Mouse (Mus musculus) small intestine, adult 2 months (tissue): ENCODE measurements around the gene Olfr975. TPM values are rescaled to one million over a fixed set of nuclear protein-coding genes. Genes with fewer than 3 reads are reported as not detected.

ENCODE experiments used
- H3K27ac ChIP-seq: fragments of 200-500 bp; 2 replicates; pipeline ENCODE4 v1.5.1; 2012; ENCODE audit warnings: low read depth, low read length, control low read depth, inconsistent platforms; ENCODE audit not compliant: insufficient read depth
- H3K27me3 ChIP-seq: fragments of 200-500 bp; 2 replicates; pipeline ENCODE4 v1.6.1; 2012; ENCODE audit warnings: mild to moderate bottlenecking, moderate library complexity, low read length, inconsistent platforms; ENCODE audit not compliant: control insufficient read depth, insufficient read depth
- H3K36me3 ChIP-seq: fragments of 200-500 bp; 2 replicates; pipeline ENCODE4 v1.6.1; 2012; ENCODE audit warnings: mild to moderate bottlenecking, low read length, control low read depth, inconsistent platforms; ENCODE audit not compliant: control insufficient read depth, insufficient read depth
- H3K4me1 ChIP-seq: fragments of 200-500 bp; 2 replicates; pipeline ENCODE4 v1.6.1; 2012; ENCODE audit warnings: low read length, inconsistent platforms, mixed read lengths; ENCODE audit not compliant: control insufficient read depth, insufficient read depth, insufficient read length
- H3K4me3 ChIP-seq: fragments of 200-500 bp; 2 replicates; pipeline ENCODE4 v1.5.1; 2012; ENCODE audit warnings: low read depth, mild to moderate bottlenecking, control low read depth, inconsistent platforms, low read length, moderate library complexity
- CTCF ChIP-seq: fragments of 200-500 bp; IDR thresholded peaks from 2 replicates; pipeline ENCODE4 v1.5.1; 2012; ENCODE audit warnings: low read depth, mild to moderate bottlenecking, control low read depth, inconsistent platforms, low read length, moderate library complexity, mixed read lengths; ENCODE audit not compliant: insufficient replicate concordance, insufficient read length; ENCODE audit errors: extremely low read depth
- POLR2A ChIP-seq: fragments of 200-500 bp; IDR thresholded peaks from 2 replicates; pipeline ENCODE4 v1.6.1; 2012; ENCODE audit warnings: low read depth, mild to moderate bottlenecking, control low read depth, inconsistent platforms, low read length, moderate library complexity
- WGBS: fragments of 180-500 bp; shearing (Covaris S2); methylation state at CpG from one replicate; pipeline ENCODE4 v1.1.7; 2018; 5-methylcytosine and 5-hydroxymethylcytosine counted together
- polyA plus RNA-seq: library from polyadenylated mRNA; depleted of rRNA; stranded (reverse); fragments of >200 nt; gene quantifications from 2 replicates; pipeline ENCODE4 v1.2.3, GENCODE M21; 2012; rRNA removed

Gene Olfr975
- polyA plus RNA-seq, 1 experiment: not detected

- Histone ChIP-seq H3K4me3 (no peak overlapping the region), H3K27ac (no peak overlapping the region), H3K36me3 (no peaks in the 10 kb centered on the region), H3K27me3 (no peaks in the 10 kb centered on the region), H3K4me1 (no peaks in the 10 kb centered on the region)
- TF ChIP-seq POLR2A (no peak), CTCF (no peak)
- 71% methylated on average over 3 of the region's 3 CpGs for WGBS
Observed at GRCm38 (mm10) chr9:39909939-39910338, 41.9 kb downstream of the Olfr975 start.

GRCm38 (mm10) chr9:39907036-39907435 is 44.8 kb downstream of the Olfr975 start, which contains the start of gene Olfr229:
Gene Olfr229, plus strand, starts transcription at chr9:39907336.
- Histone ChIP-seq H3K36me3 (no peaks in the 10 kb centered on the region), H3K27ac (no peak within 1 kb of the TSS), H3K27me3 (no peaks in the 10 kb centered on the region), H3K4me1 (no peaks in the 10 kb centered on the region), H3K4me3 (no peak within 1 kb of the TSS)
- 73% methylated on average over 2 of the region's 2 CpGs for WGBS
- TF ChIP-seq CTCF (no peak), POLR2A (no peak)

GRCm38 (mm10) chr9:39905106-39905505 is 46.7 kb downstream of the Olfr975 start:
- Histone ChIP-seq H3K4me1 (no peaks in the 10 kb centered on the region), H3K36me3 (no peaks in the 10 kb centered on the region), H3K27ac (no peak overlapping the region), H3K4me3 (no peak overlapping the region), H3K27me3 (no peaks in the 10 kb centered on the region)
- TF ChIP-seq CTCF: no peak
- no peak for TF ChIP-seq POLR2A
- 57% methylated on average over 6 of the region's 6 CpGs for WGBS

Other genes starting within 250 kb of the Olfr975 start
- gene Olfr149, start 244.9 kb downstream of the Olfr975 start, polyA plus RNA-seq: not detected in 2 replicates
- not detected in 2 replicates for gene Olfr965, start 240.7 kb downstream of the Olfr975 start, polyA plus RNA-seq
- not detected in 2 replicates for gene Olfr150, start 221.1 kb downstream of the Olfr975 start, polyA plus RNA-seq
- gene Olfr967, start 205.8 kb downstream of the Olfr975 start, polyA plus RNA-seq: not detected in 2 replicates
- gene Olfr968, start 168.8 kb downstream of the Olfr975 start, polyA plus RNA-seq: not detected in 2 replicates
- gene Olfr969, start 161.1 kb downstream of the Olfr975 start, polyA plus RNA-seq: not detected in 2 replicates
- not detected in 2 replicates for gene Olfr970, start 143.2 kb downstream of the Olfr975 start, polyA plus RNA-seq
- gene Olfr971, start 115.2 kb downstream of the Olfr975 start, polyA plus RNA-seq: not detected in 2 replicates
- gene Olfr972, start 85.6 kb downstream of the Olfr975 start, polyA plus RNA-seq: not detected in 2 replicates
- not detected in 2 replicates for gene Olfr229, start 44.7 kb downstream of the Olfr975 start, polyA plus RNA-seq
- gene Olfr974, start 14.5 kb downstream of the Olfr975 start, polyA plus RNA-seq: not detected in 2 replicates
- gene Olfr976, start 9.1 kb upstream of the Olfr975 start, polyA plus RNA-seq: not detected in 2 replicates
- not detected in 2 replicates for gene Olfr978, start 40.1 kb upstream of the Olfr975 start, polyA plus RNA-seq
- gene Olfr979, start 51.4 kb upstream of the Olfr975 start, polyA plus RNA-seq: not detected in 2 replicates
- not detected in 2 replicates for gene Olfr980, start 57.5 kb upstream of the Olfr975 start, polyA plus RNA-seq
- gene Olfr981, start 69.4 kb upstream of the Olfr975 start, polyA plus RNA-seq: not detected in 2 replicates
- gene Olfr982, start 121.8 kb upstream of the Olfr975 start, polyA plus RNA-seq: not detected in 2 replicates
- gene Olfr983, start 141.5 kb upstream of the Olfr975 start, polyA plus RNA-seq: not detected in 2 replicates
- not detected in 2 replicates for gene Olfr984, start 162.2 kb upstream of the Olfr975 start, polyA plus RNA-seq
- not detected in 2 replicates for gene Olfr985, start 178.1 kb upstream of the Olfr975 start, polyA plus RNA-seq
- gene Tmem225, start 196.1 kb upstream of the Olfr975 start, polyA plus RNA-seq: not detected in 2 replicates
- gene Olfr986, start 228.9 kb upstream of the Olfr975 start, polyA plus RNA-seq: not detected in 2 replicates
- gene Zfp202, start 240.3 kb upstream of the Olfr975 start, polyA plus RNA-seq: 0.19 and 0.35 TPM in 2 replicates